Mouse (Mus musculus) limb, embryonic 10.5 days (tissue): Measurements from ENCODE around the gene Best2. TPM values are rescaled to one million over a fixed set of nuclear protein-coding genes. Genes with fewer than 3 reads are reported as not detected.

Experiments used
- DNase-seq: peaks from one replicate; pipeline ENCODE4 v3.0.0-alpha.2; 2017; ENCODE audit warnings: low spot score
- H3K27ac ChIP-seq: fragments of 300-500 bp; sonication (generic); 2 replicates; pipeline ENCODE4 v1.5.1; 2016; ENCODE audit warnings: mild to moderate bottlenecking
- H3K27me3 ChIP-seq: fragments of 300-500 bp; sonication (generic); 2 replicates; pipeline ENCODE4 v1.6.1; 2016; ENCODE audit warnings: low read depth, mild to moderate bottlenecking; ENCODE audit not compliant: poor library complexity, severe bottlenecking
- H3K36me3 ChIP-seq: fragments of 300-500 bp; sonication (generic); 2 replicates; pipeline ENCODE4 v1.6.1; 2016; ENCODE audit warnings: mild to moderate bottlenecking, moderate library complexity
- H3K4me1 ChIP-seq: fragments of 300-500 bp; sonication (generic); 2 replicates; pipeline ENCODE4 v1.6.1; 2016
- H3K4me3 ChIP-seq: fragments of 300-500 bp; sonication (generic); 2 replicates; pipeline ENCODE4 v1.5.1; 2016; ENCODE audit warnings: mild to moderate bottlenecking, moderate library complexity
- H3K9me3 ChIP-seq: fragments of 300-500 bp; sonication (generic); replicated peaks from 2 replicates; pipeline ENCODE4 v1.6.1; 2016; ENCODE audit warnings: mild to moderate bottlenecking
- WGBS: fragments of 180-500 bp; shearing (Covaris S2); methylation state at CpG from one replicate; pipeline ENCODE4 v1.1.7; 2016; 5-methylcytosine and 5-hydroxymethylcytosine counted together
- polyA plus RNA-seq: library from polyadenylated mRNA; unstranded; fragments of >200 nt; fragmentation: Nextera tagmentation; extraction: Ambion mirVana; gene quantifications from 2 replicates; pipeline ENCODE4 v1.2.1, GENCODE M21; 2016

Best2 gene
- polyA plus RNA-seq, 1 experiment from 2014 or later, result not detected

DNA sequence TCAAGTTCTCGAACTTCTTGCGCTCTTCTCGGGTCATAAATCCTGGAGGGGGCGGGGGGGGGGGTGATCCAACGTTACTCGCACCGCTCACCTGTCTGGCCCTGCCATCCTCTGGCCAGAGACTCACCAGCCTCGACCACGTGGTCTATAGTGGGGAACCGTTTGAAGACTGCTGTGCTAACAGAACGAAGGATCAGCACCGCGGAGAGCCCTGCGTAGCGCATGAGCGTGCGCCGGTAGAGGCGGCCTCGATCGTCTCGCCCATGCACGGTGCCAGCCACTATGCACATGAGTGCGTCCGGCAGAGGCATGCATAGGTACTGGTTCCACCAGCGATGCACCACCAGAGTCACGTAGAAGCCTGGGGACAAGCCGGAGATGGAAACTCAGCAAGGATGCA, 3.1 kb downstream of the Best2 start:
- Histone ChIP-seq H3K9me3 (no peaks in the 10 kb centered on the region), H3K27ac (no peak overlapping the region), H3K36me3 (no peaks in the 10 kb centered on the region), H3K4me3 (no peak overlapping the region), H3K4me1 (peaks cover 19% of the 10 kb centered on the region), H3K27me3 (peaks cover 89% of the 10 kb centered on the region)
- no peak for DNase-seq
- 18% methylated on average over 28 of the region's 28 CpGs for WGBS

DNA sequence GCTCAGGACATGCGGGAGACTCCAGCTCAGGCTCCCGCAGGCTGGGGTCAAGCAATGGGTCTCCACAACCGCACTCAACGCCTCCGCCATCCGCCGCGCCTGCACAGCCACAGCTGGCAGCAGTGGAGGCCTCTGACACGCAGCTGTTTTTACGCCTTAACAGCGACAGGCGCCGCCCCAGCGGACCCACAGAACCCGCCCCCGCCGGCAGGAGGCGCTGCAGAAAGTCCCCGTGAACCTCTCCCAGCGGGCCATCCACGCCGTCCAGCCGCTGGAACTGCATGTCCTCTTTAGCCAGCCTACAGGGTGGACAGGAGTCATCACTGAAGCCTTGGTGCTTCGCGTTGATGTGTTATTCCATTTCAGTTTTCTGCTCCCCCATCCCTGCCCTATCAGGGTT, 6.6 kb downstream of the Best2 start:
- H3K27me3 ChIP-seq, result peaks cover 56% of the 10 kb centered on the region
- no peak overlapping the region for H3K27ac ChIP-seq
- no peak overlapping the region; the same call in 1 of the 2 replicates for H3K4me3 ChIP-seq
- 13% methylated on average over 25 of the region's 25 CpGs for WGBS
- no peaks in the 10 kb centered on the region for H3K9me3 ChIP-seq
- DNase-seq, result peak; percentile 52
- no peaks in the 10 kb centered on the region for H3K36me3 ChIP-seq
- H3K4me1 ChIP-seq, result peaks cover 11% of the 10 kb centered on the region

DNA sequence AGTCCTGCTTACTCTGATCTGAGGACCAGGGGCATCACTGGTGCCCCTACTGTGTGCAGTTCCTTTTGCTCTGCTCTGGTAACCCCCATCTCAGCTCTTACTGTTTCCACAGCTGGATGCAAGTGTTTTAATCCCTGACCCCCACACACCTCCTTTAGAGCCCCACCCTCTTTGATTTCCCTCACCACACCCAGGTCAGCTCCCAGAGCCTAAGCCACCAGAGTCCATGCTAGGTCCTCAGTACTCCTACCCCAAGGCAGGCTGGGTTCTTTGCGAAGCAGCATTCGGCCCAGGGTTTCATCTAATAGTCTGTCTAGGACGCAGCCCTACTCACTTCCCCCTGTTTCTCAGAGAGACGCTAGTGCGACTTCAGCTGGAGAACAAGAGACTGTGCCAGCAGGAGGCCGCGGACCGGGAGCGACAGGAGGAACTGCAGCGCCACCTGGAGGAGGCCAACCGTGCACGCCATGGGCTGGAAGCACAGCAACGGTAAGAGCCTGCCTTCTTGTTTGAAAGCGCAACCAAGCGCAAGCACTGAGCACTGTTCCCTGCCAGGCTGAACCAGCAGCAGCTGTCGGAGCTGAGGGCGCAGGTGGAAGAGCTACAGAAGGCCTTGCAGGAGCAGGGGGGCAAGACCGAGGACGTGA, 16.6 kb downstream of the Best2 start:
- peaks cover 52% of the 10 kb centered on the region for H3K27me3 ChIP-seq
- 6% methylated on average over 19 of the region's 19 CpGs for WGBS
- H3K36me3 ChIP-seq, result no peaks in the 10 kb centered on the region
- H3K4me1 ChIP-seq, result peaks cover 15% of the 10 kb centered on the region
- peak overlapping the region; percentile 47 for H3K27ac ChIP-seq
- H3K9me3 ChIP-seq, result no peaks in the 10 kb centered on the region
- peak overlapping the region; percentile 27 for H3K4me3 ChIP-seq
- DNase-seq, result peak; percentile 92

DNA sequence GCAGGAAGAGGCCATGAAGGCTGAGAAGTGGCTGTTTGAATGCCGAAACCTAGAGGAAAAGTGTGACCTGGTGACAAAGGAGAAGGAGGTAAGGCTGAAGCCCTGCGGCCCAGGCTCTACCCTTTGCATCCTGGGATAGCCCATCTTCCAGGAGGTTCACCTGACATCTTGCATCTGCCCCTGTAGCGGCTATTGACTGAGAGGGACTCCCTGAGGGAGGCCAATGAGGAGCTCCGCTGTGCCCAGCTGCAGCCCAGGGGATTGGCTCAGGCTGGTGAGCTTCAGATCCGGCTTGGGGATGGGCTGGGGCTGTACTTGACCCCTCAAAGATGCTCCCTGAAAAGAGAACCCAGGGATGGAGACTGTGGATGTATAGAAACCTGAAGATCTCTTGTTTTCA, 17.4 kb downstream of the Best2 start:
- Histone ChIP-seq H3K9me3 (no peaks in the 10 kb centered on the region), H3K27ac (no peak overlapping the region), H3K36me3 (no peaks in the 10 kb centered on the region), H3K4me1 (peaks cover 15% of the 10 kb centered on the region), H3K4me3 (no peak overlapping the region), H3K27me3 (peaks cover 55% of the 10 kb centered on the region)
- 76% methylated on average over 5 of the region's 5 CpGs for WGBS
- no peak for DNase-seq

DNA sequence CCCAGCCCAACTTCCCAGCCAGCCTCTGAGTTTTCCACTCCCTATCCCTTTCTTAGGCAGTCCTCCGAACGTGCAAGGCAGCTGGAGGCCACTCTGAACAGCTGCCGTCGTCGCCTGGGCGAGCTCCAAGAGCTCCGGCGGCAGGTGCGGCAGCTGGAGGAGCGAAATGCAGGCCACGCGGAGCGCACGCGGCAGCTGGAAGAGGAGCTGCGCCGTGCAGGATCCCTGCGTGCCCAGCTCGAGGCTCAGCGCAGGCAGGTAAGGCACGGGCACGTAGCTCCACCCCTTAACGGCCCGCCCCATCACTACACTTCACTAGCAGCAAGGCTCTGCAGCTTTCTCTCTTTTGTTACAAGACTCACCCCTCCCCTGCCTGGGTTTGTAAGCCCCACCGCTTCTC, 18.7 kb downstream of the Best2 start:
- WGBS, result 25% methylated on average over 25 of the region's 25 CpGs
- Histone ChIP-seq H3K4me3 (peak overlapping the region; percentile 24), H3K27ac (peak overlapping the region; percentile 56; the same call in 1 of the 2 replicates), H3K4me1 (peaks cover 21% of the 10 kb centered on the region), H3K9me3 (no peaks in the 10 kb centered on the region), H3K36me3 (no peaks in the 10 kb centered on the region), H3K27me3 (peaks cover 60% of the 10 kb centered on the region)
- peak; percentile 43 for DNase-seq

DNA sequence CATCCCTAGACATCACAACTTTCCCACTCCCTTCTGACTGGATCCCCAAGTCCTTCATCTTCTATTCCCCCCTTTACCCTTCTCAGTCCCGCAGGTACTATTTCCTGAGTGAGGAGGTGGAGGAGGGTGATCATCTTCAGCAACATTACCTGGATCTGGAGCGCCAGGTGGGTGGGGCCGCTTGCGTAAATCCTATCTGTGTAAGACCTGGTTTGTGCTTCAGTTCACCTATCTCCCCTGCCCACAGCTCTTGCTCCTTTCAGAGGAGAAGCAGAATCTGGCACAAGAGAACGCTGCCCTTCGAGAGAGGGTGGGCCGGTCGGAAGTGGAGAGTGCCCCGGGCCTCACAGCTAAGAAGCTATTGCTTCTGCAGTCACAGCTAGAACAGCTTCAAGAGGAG, 20.0 kb downstream of the Best2 start:
- Histone ChIP-seq H3K9me3 (no peaks in the 10 kb centered on the region), H3K4me3 (no peak overlapping the region), H3K27ac (no peak overlapping the region), H3K36me3 (no peaks in the 10 kb centered on the region), H3K4me1 (peaks cover 32% of the 10 kb centered on the region), H3K27me3 (peaks cover 60% of the 10 kb centered on the region)
- WGBS, result 93% methylated on average over 9 of the region's 9 CpGs
- DNase-seq, result no peak

DNA sequence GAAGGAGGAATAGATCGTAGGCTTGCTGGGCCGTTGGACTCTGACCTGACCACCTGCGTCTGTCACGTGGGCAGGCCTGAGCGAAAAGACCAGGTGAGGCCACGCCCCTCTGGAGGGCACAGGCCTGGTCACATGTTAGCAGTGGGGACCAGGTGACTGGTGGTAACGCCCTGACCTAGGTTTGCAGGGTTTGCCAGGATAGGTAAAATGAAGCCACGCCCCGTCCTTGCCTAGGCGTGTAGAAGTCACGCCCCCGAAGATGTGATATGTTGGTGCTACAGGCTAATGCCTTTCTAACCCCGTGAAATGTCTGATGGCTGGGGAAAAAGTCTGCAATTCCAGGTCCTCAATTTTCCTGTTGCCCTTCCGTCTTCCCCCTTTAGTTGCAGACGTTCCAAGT, 23.5 kb downstream of the Best2 start:
- Histone ChIP-seq H3K4me1 (peaks cover 34% of the 10 kb centered on the region), H3K27ac (peak overlapping the region; percentile 87), H3K27me3 (peaks cover 57% of the 10 kb centered on the region), H3K4me3 (peak overlapping the region; percentile 73), H3K9me3 (no peaks in the 10 kb centered on the region), H3K36me3 (no peaks in the 10 kb centered on the region)
- 1% methylated on average over 15 of the region's 15 CpGs for WGBS
- DNase-seq, result no peak

DNA sequence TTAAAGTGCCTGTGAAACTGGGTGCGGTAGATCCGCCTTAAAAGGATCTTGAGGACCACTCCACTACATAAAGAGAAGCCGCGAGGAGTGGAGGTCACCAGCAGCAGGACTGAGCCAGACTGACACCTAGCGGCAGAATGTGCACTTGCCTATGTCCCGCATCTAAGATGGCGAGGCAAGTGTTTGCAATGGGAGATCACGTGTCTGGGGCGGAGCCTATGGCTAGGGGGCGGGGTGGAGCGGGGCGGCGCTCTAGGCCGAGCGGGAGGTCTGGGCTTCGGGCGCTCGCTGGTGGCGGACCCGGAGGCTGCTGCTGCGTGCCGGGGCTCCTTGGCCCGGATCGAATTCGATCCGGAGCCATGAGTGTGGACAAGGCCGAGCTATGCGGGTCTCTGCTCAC, 24.0 kb downstream of the Best2 start, which contains the start of gene Hook2:
Gene Hook2 (plus strand): TSS at position 255 of the 400 bp plus-strand sequence.
- WGBS, result under 1% methylated on average over 28 of the region's 28 CpGs
- H3K36me3 ChIP-seq, result no peaks in the 10 kb centered on the region
- peak; percentile 96 for DNase-seq
- peaks cover 35% of the 10 kb centered on the region for H3K4me1 ChIP-seq
- no peaks in the 10 kb centered on the region for H3K9me3 ChIP-seq
- peak within 1 kb of the TSS; percentile 73 for H3K4me3 ChIP-seq
- peaks cover 52% of the 10 kb centered on the region for H3K27me3 ChIP-seq
- H3K27ac ChIP-seq, result peak within 1 kb of the TSS; percentile 87

DNA sequence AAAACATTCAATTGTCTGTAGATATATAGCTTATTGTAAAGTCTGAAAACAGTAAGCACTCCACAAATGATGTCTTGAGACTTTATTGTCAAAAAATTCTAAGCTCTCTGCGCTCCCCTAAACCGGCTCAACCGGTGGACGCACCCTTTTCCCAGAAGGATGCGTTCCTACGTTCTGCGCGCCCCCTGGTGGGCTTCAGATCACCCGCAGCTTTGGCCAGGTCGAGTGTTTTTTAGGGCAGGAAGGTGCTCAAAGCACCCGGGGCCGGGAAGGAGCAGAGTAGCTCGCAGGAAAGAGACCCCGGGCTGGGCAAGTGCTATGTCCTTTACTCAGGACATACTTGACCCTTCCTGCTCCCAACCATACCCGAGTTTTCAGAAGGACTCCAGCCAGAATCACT, 24.5 kb downstream of the Best2 start:
- Histone ChIP-seq H3K27me3 (peaks cover 47% of the 10 kb centered on the region), H3K36me3 (no peaks in the 10 kb centered on the region), H3K27ac (peak overlapping the region; percentile 87), H3K4me1 (peaks cover 40% of the 10 kb centered on the region), H3K9me3 (no peaks in the 10 kb centered on the region), H3K4me3 (peak overlapping the region; percentile 73)
- DNase-seq, result peak; percentile 95
- WGBS, result under 1% methylated on average over 15 of the region's 15 CpGs

DNA sequence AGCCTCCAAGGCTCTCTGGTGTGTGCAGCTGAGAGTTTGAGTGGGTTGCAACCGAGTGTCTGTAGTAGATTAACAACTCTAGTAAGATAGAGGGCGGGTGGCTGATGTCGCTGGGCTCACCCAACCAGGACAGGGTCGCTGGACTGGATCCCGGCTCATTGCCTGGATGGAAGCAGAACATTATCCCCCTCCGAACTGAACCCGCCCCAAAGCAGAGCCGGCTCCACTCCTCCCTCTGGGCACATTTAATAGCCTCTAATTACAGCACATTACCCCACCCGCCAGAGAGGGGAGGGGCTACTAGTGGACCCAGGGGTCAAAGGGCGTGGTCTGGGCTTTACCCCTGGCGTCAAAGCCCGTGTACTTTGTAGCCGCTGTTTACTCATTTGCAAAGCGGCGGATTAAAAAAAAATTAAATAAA, 25.0 kb downstream of the Best2 start:
- Histone ChIP-seq H3K27me3 (peaks cover 42% of the 10 kb centered on the region), H3K4me1 (peaks cover 45% of the 10 kb centered on the region), H3K36me3 (no peaks in the 10 kb centered on the region), H3K27ac (peak overlapping the region; percentile 87), H3K4me3 (peak overlapping the region; percentile 73), H3K9me3 (no peaks in the 10 kb centered on the region)
- DNase-seq, result peak; percentile 43
- 9% methylated on average over 15 of the region's 15 CpGs for WGBS

DNA sequence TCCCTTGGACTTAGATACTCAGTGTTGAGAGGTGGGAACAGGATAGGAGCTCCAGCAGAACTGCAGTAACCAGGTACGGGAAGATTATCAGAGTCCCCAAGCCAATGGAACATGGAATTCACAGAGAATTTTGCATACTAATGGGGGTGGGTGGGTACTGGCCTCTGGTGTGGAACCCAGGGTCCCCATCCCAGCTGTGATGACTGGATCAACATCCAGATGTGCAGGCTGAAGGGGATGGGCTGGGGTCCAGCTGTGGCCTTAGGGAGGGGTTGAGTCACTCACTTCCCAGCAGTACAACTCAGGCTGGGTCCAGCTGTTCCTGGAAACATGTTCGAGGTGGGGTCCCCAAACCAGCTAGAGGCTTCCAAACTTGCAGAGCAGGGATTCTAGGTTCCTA, 26.4 kb downstream of the Best2 start:
- Histone ChIP-seq H3K27me3 (peaks cover 28% of the 10 kb centered on the region; the same call in 1 of the 2 replicates), H3K4me1 (peaks cover 54% of the 10 kb centered on the region)
- 75% methylated on average over 2 of the region's 2 CpGs for WGBS

DNA sequence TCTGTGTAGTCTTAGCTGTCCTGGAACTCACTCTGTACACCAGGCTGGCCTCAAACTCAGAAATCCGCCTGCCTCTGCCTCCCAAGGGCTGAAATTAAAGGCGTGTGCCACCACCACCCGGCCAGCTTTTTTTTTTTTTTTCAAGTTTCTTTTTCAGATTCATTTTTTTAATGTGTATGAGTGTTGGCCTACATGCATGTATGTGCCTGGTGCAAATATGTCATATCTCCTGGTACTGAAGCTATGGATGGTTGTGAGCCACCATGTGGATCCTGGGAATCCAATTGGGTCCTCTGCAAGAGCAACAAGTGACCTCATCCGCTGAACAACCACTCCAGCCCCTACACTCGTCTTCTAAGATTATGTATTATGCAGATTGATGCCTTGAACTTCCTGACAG, 26.9 kb downstream of the Best2 start:
- WGBS, result 85% methylated on average over 5 of the region's 5 CpGs
- Histone ChIP-seq H3K27ac (no peak overlapping the region), H3K4me1 (peaks cover 55% of the 10 kb centered on the region), H3K36me3 (no peaks in the 10 kb centered on the region), H3K27me3 (peaks cover 24% of the 10 kb centered on the region; the same call in 1 of the 2 replicates), H3K9me3 (no peaks in the 10 kb centered on the region), H3K4me3 (no peak overlapping the region)
- no peak for DNase-seq

More for the DNA sequence above, 26.4 kb downstream of the Best2 start:
- no peak overlapping the region; the same call in 1 of the 2 replicates for H3K27ac ChIP-seq
- DNase-seq, result no peak
- H3K36me3 ChIP-seq, result no peaks in the 10 kb centered on the region
- no peaks in the 10 kb centered on the region for H3K9me3 ChIP-seq
- no peak overlapping the region for H3K4me3 ChIP-seq

DNA sequence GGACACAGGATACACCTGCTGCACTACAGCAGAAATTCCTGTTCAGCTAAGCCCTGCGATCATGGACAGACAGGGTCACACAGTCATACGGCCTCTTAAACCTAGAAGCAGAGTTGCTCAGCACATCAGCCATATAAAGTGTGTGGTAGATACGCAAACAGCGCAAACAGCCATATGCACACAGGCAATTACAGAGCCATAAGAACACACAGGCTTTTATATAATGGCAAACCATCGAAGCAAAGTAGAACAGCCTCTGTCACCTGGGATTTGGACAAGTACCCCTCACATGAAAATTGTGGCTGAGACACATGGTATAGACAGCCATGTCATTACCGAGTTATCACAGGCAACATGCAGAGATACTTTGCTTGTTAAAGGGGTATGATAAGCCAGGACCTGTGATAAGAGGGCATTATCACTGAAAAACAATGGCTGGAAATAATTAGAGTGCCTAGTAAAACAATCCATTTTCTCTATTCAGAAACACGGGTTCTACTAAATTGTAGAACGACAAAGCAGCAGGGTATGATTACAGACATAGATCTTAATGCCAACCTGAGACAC, 27.9 kb downstream of the Best2 start:
- Histone ChIP-seq H3K36me3 (no peaks in the 10 kb centered on the region), H3K27me3 (peaks cover 24% of the 10 kb centered on the region; the same call in 1 of the 2 replicates), H3K27ac (peak overlapping the region; percentile 89), H3K4me3 (peak overlapping the region; percentile 66), H3K9me3 (no peaks in the 10 kb centered on the region), H3K4me1 (peaks cover 64% of the 10 kb centered on the region)
- 44% methylated on average over 8 of the region's 8 CpGs for WGBS
- DNase-seq, result no peak
